Comparison of ENCODE assay signal across 8 mouse cellular contexts in genomic region chr4:99342521-99342965, GRCm38 (mm10). TPM values are rescaled to one million over a fixed set of nuclear protein-coding genes. Genes with fewer than 3 reads are reported as not detected.
DNase-seq lines count a peak whose midpoint lies in the region; ATAC-seq and TF ChIP-seq lines count a peak whose summit lies in the region.

No protein-coding gene starts in this region.

- whole genome bisulfite sequencing in intestine, embryonic 14.5 days: 48% methylated on average over 4 of the region's 4 CpGs
- WGBS in intestine, embryonic 16.5 days: 43% methylated on average over 4 of the region's 4 CpGs

- peak; percentile 37; the same call in 1 of the 2 replicates for TF ChIP-seq CTCF in testis, adult 2 months (IDR thresholded peaks at IDR 0.05; ENCODE audit: control insufficient read depth, insufficient read depth, insufficient replicate concordance, low read depth, low read length)

- no peak overlapping the region for H3K9ac ChIP-seq in intestine, embryonic 14.5 days (ENCODE audit: low read length)
- H3K9ac ChIP-seq in intestine, embryonic 16.5 days (ENCODE audit: low read depth, low read length): no peak overlapping the region

- no peak for TF ChIP-seq POLR2A in testis, adult 2 months (IDR thresholded peaks at IDR 0.05; ENCODE audit: control insufficient read depth, low read depth, low read length)

- DNase-seq in intestine, embryonic 14.5 days (ENCODE audit: low spot score): no peak
- no peak for DNase-seq in testis, postnatal 14 days (ENCODE audit: low spot score)
- peak; percentile 34 for DNase-seq in heart, postnatal 4 days
- DNase-seq in testis, postnatal 10 days (ENCODE audit: low spot score): peak; percentile 45
- DNase-seq in right cerebral cortex, postnatal 25 days: no peak

- ATAC-seq in intestine, embryonic 14.5 days (replicated peaks; ENCODE audit: low FRiP score, low TSS enrichment, low read depth): 0 out of 2 replicates have a peak, but pooled peaks have one; percentile 53
- no peak for ATAC-seq in intestine, embryonic 16.5 days
- no peak for ATAC-seq in CD4-positive, CD25-positive, alpha-beta regulatory T cell, adult 4 months

- no peaks in the 10 kb centered on the region for H3K36me3 ChIP-seq in intestine, embryonic 14.5 days (ENCODE audit: control insufficient read depth, insufficient read depth, low read length)
- no peaks in the 10 kb centered on the region for H3K36me3 ChIP-seq in intestine, embryonic 16.5 days (ENCODE audit: control insufficient read depth, insufficient read depth, low read length)
- H3K36me3 ChIP-seq in testis, adult 2 months (ENCODE audit: control insufficient read depth, insufficient read depth, low read length): no peaks in the 10 kb centered on the region

- no peak overlapping the region for H3K27ac ChIP-seq in intestine, embryonic 14.5 days (ENCODE audit: low read depth)
- H3K27ac ChIP-seq in intestine, embryonic 16.5 days (ENCODE audit: low read length): no peak overlapping the region
- H3K27ac ChIP-seq in testis, adult 2 months (ENCODE audit: control insufficient read depth, insufficient read depth, low read depth, low read length): no peak overlapping the region

- no peak overlapping the region for H3K4me3 ChIP-seq in intestine, embryonic 14.5 days (ENCODE audit: low read depth, low read length)
- no peak overlapping the region for H3K4me3 ChIP-seq in intestine, embryonic 16.5 days (ENCODE audit: low read length)
- no peak overlapping the region for H3K4me3 ChIP-seq in testis, adult 2 months (ENCODE audit: control insufficient read depth, low read depth, low read length)

- no peaks in the 10 kb centered on the region for H3K9me3 ChIP-seq in intestine, embryonic 14.5 days (ENCODE audit: control insufficient read depth, low read length)
- H3K9me3 ChIP-seq in intestine, embryonic 16.5 days (ENCODE audit: control insufficient read depth, low read length): no peaks in the 10 kb centered on the region

- no peaks in the 10 kb centered on the region for H3K27me3 ChIP-seq in intestine, embryonic 14.5 days (replicated peaks; ENCODE audit: control insufficient read depth, insufficient read depth, low read length)
- H3K27me3 ChIP-seq in intestine, embryonic 16.5 days (replicated peaks; ENCODE audit: control insufficient read depth, insufficient read depth, low read length): no peaks in the 10 kb centered on the region
- H3K27me3 ChIP-seq in testis, adult 2 months (ENCODE audit: control insufficient read depth, insufficient read depth, low read length): no peaks in the 10 kb centered on the region

- no peaks in the 10 kb centered on the region for H3K4me1 ChIP-seq in intestine, embryonic 14.5 days (replicated peaks; ENCODE audit: control insufficient read depth, insufficient read depth, low read length)
- H3K4me1 ChIP-seq in intestine, embryonic 16.5 days (ENCODE audit: control insufficient read depth, insufficient read depth, low read length): no peaks in the 10 kb centered on the region
- H3K4me1 ChIP-seq in testis, adult 2 months (ENCODE audit: control insufficient read depth, insufficient read depth, low read length): peaks cover 6% of the 10 kb centered on the region

- no peak overlapping the region for H3K4me2 ChIP-seq in intestine, embryonic 14.5 days (ENCODE audit: low read length)
- no peak overlapping the region for H3K4me2 ChIP-seq in intestine, embryonic 16.5 days (ENCODE audit: low read depth, low read length)

RNA-seq across cellular contexts. Expression of gene Gm12689, which starts 46.8 kb away (rescaled TPM):
- 0.30 TPM in 1 of 2 replicates, not detected in the other for polyA plus RNA-seq in intestine, embryonic 14.5 days (2014; fragmentation: Nextera tagmentation; extraction: Ambion mirVana)
- polyA plus RNA-seq in intestine, embryonic 16.5 days (2015; fragmentation: Nextera tagmentation; extraction: Ambion mirVana): 0.12 TPM in 1 of 2 replicates, not detected in the other
- polyA plus RNA-seq in testis, adult 2 months (2012; rRNA removed): 0.38 and 0.70 TPM in 2 replicates
- not detected for total RNA-seq in heart, postnatal 4 days (2021)
- under 1 TPM in 1 of 2 experiments, not detected in 1; 0.24 TPM for polyA plus RNA-seq in CD4-positive, CD25-positive, alpha-beta regulatory T cell, adult 4 months (2017; shearing (Covaris generic))

Comparison
In these comparisons a context has a peak if more than half of its experiments do, and no peak if none do; other contexts are left out.
1. DNase-seq: peak in heart, postnatal 4 days (single experiment) and testis, postnatal 10 days (single experiment); none in intestine, embryonic 14.5 days (single experiment), testis, postnatal 14 days (single experiment) and right cerebral cortex, postnatal 25 days (single experiment).